ENCODE assay signal across 23 mouse cellular contexts in genomic region chr10:68916147-68916546, GRCm38 (mm10).
DNase-seq lines count a peak whose midpoint lies in the region; ATAC-seq and TF ChIP-seq lines count a peak whose summit lies in the region.
"Had no signal": no experiment of that assay in that cellular context is flagged by ENCODE, and none has a peak within 500 bp of the region (broad histone marks: within the 10 kb centered on the region; RNA-seq: fewer than 3 reads in every experiment).

No protein-coding gene starts in this region.

- no peak overlapping the region for H3K27ac ChIP-seq in midbrain, embryonic 15.5 days
- no peak overlapping the region for H3K27ac ChIP-seq in forebrain, postnatal 0 days (ENCODE audit: low read depth, low read length)
- H3K27ac ChIP-seq in forebrain, embryonic 10.5 days = no peak overlapping the region
- H3K27ac ChIP-seq: embryonic facial prominence, embryonic 12.5 days; forebrain, embryonic 12.5 days; gastrocnemius, adult 2 months; heart, embryonic 13.5 days; intestine, embryonic 15.5 days had no signal

- no peaks in the 10 kb centered on the region for H3K9me3 ChIP-seq in midbrain, embryonic 15.5 days
- no peaks in the 10 kb centered on the region for H3K9me3 ChIP-seq in forebrain, postnatal 0 days (ENCODE audit: low read length)
- no peaks in the 10 kb centered on the region for H3K9me3 ChIP-seq in forebrain, embryonic 10.5 days
- H3K9me3 ChIP-seq: embryonic facial prominence, embryonic 12.5 days; forebrain, embryonic 12.5 days; heart, embryonic 13.5 days; intestine, embryonic 15.5 days had no signal

- peak; percentile 56 for DNase-seq in 416B (ENCODE audit: low read depth)
- peak; percentile 9 for DNase-seq in CD4-positive, CD25-positive, alpha-beta regulatory T cell, adult 2 months (ENCODE audit: low read depth, low spot score)
- peak; percentile 4 for DNase-seq in c-Kit-positive CD71-negative TER-119-negative erythroid progenitor cells, embryonic 14.5 days (ENCODE audit: low read depth)
- no peak for DNase-seq in forebrain, postnatal 0 days
- no peak for DNase-seq in kidney, postnatal 14 days
- no peak for DNase-seq in forebrain, embryonic 10.5 days (ENCODE audit: extremely low spot score, low spot score)
- DNase-seq: adrenal gland, adult 2 months; adrenal gland, postnatal 25 days; cerebellum, adult 11 months; cerebellum, adult 8-10 months; cerebellum, postnatal 14 days; gastrocnemius, adult 2 months; gastrocnemius, postnatal 25 days; heart, postnatal 36 days had no signal

- H3K4me1 ChIP-seq in midbrain, embryonic 15.5 days = no peaks in the 10 kb centered on the region
- H3K4me1 ChIP-seq in forebrain, postnatal 0 days (ENCODE audit: insufficient read depth) = no peaks in the 10 kb centered on the region
- H3K4me1 ChIP-seq in forebrain, embryonic 10.5 days = no peaks in the 10 kb centered on the region
- H3K4me1 ChIP-seq: embryonic facial prominence, embryonic 12.5 days; forebrain, embryonic 12.5 days; intestine, embryonic 15.5 days had no signal

- TF ChIP-seq CTCF in forebrain, postnatal 0 days (IDR thresholded peaks at IDR 0.05; ENCODE audit: low read depth) = no peak

- no peaks in the 10 kb centered on the region for H3K27me3 ChIP-seq in midbrain, embryonic 15.5 days (replicated peaks)
- no peaks in the 10 kb centered on the region for H3K27me3 ChIP-seq in forebrain, postnatal 0 days (ENCODE audit: insufficient read depth, low read length)
- H3K27me3 ChIP-seq in forebrain, embryonic 10.5 days (ENCODE audit: poor library complexity, severe bottlenecking) = no peaks in the 10 kb centered on the region
- H3K27me3 ChIP-seq: embryonic facial prominence, embryonic 12.5 days; forebrain, embryonic 12.5 days; heart, embryonic 13.5 days; intestine, embryonic 15.5 days; Patski had no signal

- no peak overlapping the region for H3K9ac ChIP-seq in midbrain, embryonic 15.5 days
- H3K9ac ChIP-seq in forebrain, postnatal 0 days = no peak overlapping the region
- H3K9ac ChIP-seq: embryonic facial prominence, embryonic 12.5 days; forebrain, embryonic 12.5 days; heart, embryonic 13.5 days; intestine, embryonic 15.5 days had no signal

- no peaks in the 10 kb centered on the region for H3K36me3 ChIP-seq in midbrain, embryonic 15.5 days (replicated peaks)
- H3K36me3 ChIP-seq in forebrain, postnatal 0 days (ENCODE audit: insufficient read depth) = no peaks in the 10 kb centered on the region
- H3K36me3 ChIP-seq in forebrain, embryonic 10.5 days (replicated peaks) = no peaks in the 10 kb centered on the region
- H3K36me3 ChIP-seq: embryonic facial prominence, embryonic 12.5 days; forebrain, embryonic 12.5 days; heart, embryonic 13.5 days; intestine, embryonic 15.5 days had no signal

- WGBS in midbrain, embryonic 15.5 days = 83% methylated on average over 7 of the region's 7 CpGs
- 87% methylated on average over 7 of the region's 7 CpGs for WGBS in forebrain, postnatal 0 days
- 87% methylated on average over 7 of the region's 7 CpGs for WGBS in forebrain, embryonic 10.5 days

- no peak overlapping the region for H3K4me2 ChIP-seq in midbrain, embryonic 15.5 days
- no peak overlapping the region for H3K4me2 ChIP-seq in forebrain, postnatal 0 days (ENCODE audit: low read depth)
- H3K4me2 ChIP-seq: embryonic facial prominence, embryonic 12.5 days; forebrain, embryonic 12.5 days; heart, embryonic 13.5 days; intestine, embryonic 15.5 days had no signal

- ATAC-seq in inflammation-experienced regulatory T-cells, adult 6 months = peak; percentile 50
- no peak for ATAC-seq in midbrain, embryonic 15.5 days (replicated peaks)
- ATAC-seq in forebrain, postnatal 0 days = no peak
- ATAC-seq: forebrain, embryonic 16.5 days; hindbrain, embryonic 16.5 days; intestine, embryonic 15.5 days; Patski had no signal

- H3K4me3 ChIP-seq in midbrain, embryonic 15.5 days = no peak overlapping the region
- H3K4me3 ChIP-seq in forebrain, postnatal 0 days (ENCODE audit: low read depth, low read length) = no peak overlapping the region
- no peak overlapping the region for H3K4me3 ChIP-seq in forebrain, embryonic 10.5 days
- H3K4me3 ChIP-seq: embryonic facial prominence, embryonic 12.5 days; forebrain, embryonic 12.5 days; gastrocnemius, adult 2 months; heart, embryonic 13.5 days; intestine, embryonic 15.5 days had no signal

Comparison
In these comparisons a context has a peak if more than half of its experiments do, and no peak if none do; other contexts are left out.
1. DNase-seq: peak in 416B (single experiment), CD4-positive, CD25-positive, alpha-beta regulatory T cell, adult 2 months (single experiment) and c-Kit-positive CD71-negative TER-119-negative erythroid progenitor cells, embryonic 14.5 days (single experiment); none in forebrain, postnatal 0 days (single experiment), kidney, postnatal 14 days (single experiment) and forebrain, embryonic 10.5 days (single experiment).